9 mouse cellular contexts compared by ENCODE assay signal in the genomic region with DNA sequence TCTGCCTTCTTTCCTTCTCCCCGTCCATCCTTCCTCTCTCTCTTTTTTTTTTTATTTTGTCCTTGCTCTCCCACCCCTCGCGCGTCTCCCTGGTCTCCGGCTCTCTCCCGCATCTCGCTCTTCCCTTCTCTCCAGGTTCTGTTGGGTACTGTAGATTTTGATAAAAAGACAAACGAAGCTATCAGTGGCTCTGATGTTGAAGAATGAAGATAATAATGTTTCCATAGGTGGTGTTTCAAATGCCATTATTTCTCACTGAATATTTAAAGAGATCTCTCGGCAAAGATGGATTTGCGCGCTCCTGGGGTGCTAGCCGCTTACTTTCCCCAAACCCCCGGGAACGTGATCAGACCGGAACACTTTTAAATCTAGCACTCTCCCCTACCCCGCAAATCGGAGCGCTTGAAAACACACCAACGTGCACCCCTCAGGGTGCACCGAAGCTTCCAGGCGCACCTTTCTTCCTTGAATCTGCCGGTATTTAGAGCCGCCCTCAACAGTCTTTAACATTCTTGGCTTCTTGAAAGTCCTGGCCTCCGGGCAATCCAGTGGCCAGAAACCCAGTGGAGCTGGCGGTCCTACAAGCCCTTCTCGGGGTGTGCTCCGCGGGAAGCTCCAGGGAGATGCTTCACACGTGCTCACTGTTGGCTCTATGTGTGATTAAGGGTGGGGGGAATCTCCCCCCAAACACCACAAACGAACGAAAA. TPM values are rescaled to one million over a fixed set of nuclear protein-coding genes. Genes with fewer than 3 reads are reported as not detected.
DNase-seq lines count a peak whose midpoint lies in the region; ATAC-seq and TF ChIP-seq lines count a peak whose summit lies in the region.
"Had no signal": no experiment of that assay in that cellular context is flagged by ENCODE, and none has a peak within 500 bp of the region (broad histone marks: within the 10 kb centered on the region; RNA-seq: fewer than 3 reads in every experiment).

No protein-coding gene starts in this region.

- DNase-seq in left cerebral cortex, adult 2 months (ENCODE audit: extremely low spot score in 1 of 2, low spot score in 2 of 2), result no peak
- DNase-seq in left cerebral cortex, postnatal 36 days (ENCODE audit: low spot score in 2 of 2), result no peak
- peak; percentile 66 for DNase-seq in forebrain, postnatal 0 days
- DNase-seq in limb, embryonic 11.5 days (ENCODE audit: low spot score), result no peak
- DNase-seq in layer of hippocampus, adult 11-12 months (ENCODE audit: low spot score), result no peak
- no peak for DNase-seq in cerebellum, adult 11 months
- no peak for DNase-seq in lung, postnatal 10 days

- no peaks in the 10 kb centered on the region for H3K36me3 ChIP-seq in forebrain, postnatal 0 days (ENCODE audit: insufficient read depth)
- H3K36me3 ChIP-seq in limb, embryonic 11.5 days (ENCODE audit: control insufficient read depth, insufficient read depth, low read length), result no peaks in the 10 kb centered on the region

- peak overlapping the region; percentile 61; the same call in 1 of the 2 replicates for H3K9ac ChIP-seq in forebrain, postnatal 0 days
- H3K9ac ChIP-seq in limb, embryonic 11.5 days (ENCODE audit: low read length), result peak overlapping the region; percentile 99

- ATAC-seq in forebrain, postnatal 0 days, result no peak
- ATAC-seq in limb, embryonic 11.5 days (ENCODE audit: insufficient number of reproducible peaks, low FRiP score, low TSS enrichment, low read depth), result no peak

- no peak for TF ChIP-seq POLR2A in olfactory bulb, adult 2 months (IDR thresholded peaks at IDR 0.05; ENCODE audit: insufficient read depth, low read depth, low read length)

- intact Hi-C loops in left cerebral cortex, adult 2 months (cut with DNase I), result loop anchor here (2.0 to 5.0 kb wide), 4 partner anchors 228 to 743 kb away; no protein-coding TSS in a partner anchor
- intact Hi-C loops in left cerebral cortex, postnatal 36 days (cut with DNase I), result loop anchor here (5.0 kb wide), 2 partner anchors 268 to 528 kb away; no protein-coding TSS in a partner anchor

- peaks cover 15% of the 10 kb centered on the region for H3K27me3 ChIP-seq in forebrain, postnatal 0 days (ENCODE audit: insufficient read depth, low read length)
- H3K27me3 ChIP-seq in limb, embryonic 11.5 days (ENCODE audit: control insufficient read depth, insufficient read depth, low read length), result peaks cover 5% of the 10 kb centered on the region

- no peaks in the 10 kb centered on the region for H3K9me3 ChIP-seq in forebrain, postnatal 0 days (ENCODE audit: low read length)
- no peaks in the 10 kb centered on the region for H3K9me3 ChIP-seq in limb, embryonic 11.5 days (ENCODE audit: control insufficient read depth, low read length)

- H3K4me3 ChIP-seq in left cerebral cortex, adult 2 months, result peak overlapping the region; percentile 52
- peak overlapping the region; percentile 51 for H3K4me3 ChIP-seq in forebrain, postnatal 0 days (ENCODE audit: low read depth, low read length)
- peak overlapping the region; percentile 81 for H3K4me3 ChIP-seq in limb, embryonic 11.5 days (ENCODE audit: low read depth, low read length)
- H3K4me3 ChIP-seq in olfactory bulb, adult 2 months (ENCODE audit: insufficient read depth, low read depth, low read length), result peak overlapping the region; percentile 100

- H3K27ac ChIP-seq in left cerebral cortex, adult 2 months, result peak overlapping the region; percentile 87
- H3K27ac ChIP-seq in forebrain, postnatal 0 days (ENCODE audit: low read depth, low read length), result no peak overlapping the region
- peak overlapping the region; percentile 99 for H3K27ac ChIP-seq in limb, embryonic 11.5 days (replicated peaks; ENCODE audit: low read depth, low read length)
- peak overlapping the region; percentile 97 for H3K27ac ChIP-seq in olfactory bulb, adult 2 months (ENCODE audit: insufficient read depth, low read depth, low read length)

- H3K4me1 ChIP-seq in forebrain, postnatal 0 days (ENCODE audit: insufficient read depth), result peaks cover 9% of the 10 kb centered on the region; the same call in 1 of the 2 replicates
- H3K4me1 ChIP-seq in limb, embryonic 11.5 days (ENCODE audit: control insufficient read depth, insufficient read depth, low read length), result peaks cover 3% of the 10 kb centered on the region; the same call in 1 of the 2 replicates
- peaks cover 22% of the 10 kb centered on the region for H3K4me1 ChIP-seq in olfactory bulb, adult 2 months (ENCODE audit: control insufficient read depth, insufficient read depth, low read length)

- H3K4me2 ChIP-seq in forebrain, postnatal 0 days (ENCODE audit: low read depth), result peak overlapping the region; percentile 82
- peak overlapping the region; percentile 72 for H3K4me2 ChIP-seq in limb, embryonic 11.5 days (ENCODE audit: low read depth, severe bottlenecking)

- no peak for TF ChIP-seq CTCF in left cerebral cortex, adult 2 months (IDR thresholded peaks at IDR 0.05)
- no peak for TF ChIP-seq CTCF in forebrain, postnatal 0 days (IDR thresholded peaks at IDR 0.05; ENCODE audit: low read depth)
- no peak for TF ChIP-seq CTCF in olfactory bulb, adult 2 months (IDR thresholded peaks at IDR 0.05; ENCODE audit: insufficient read depth, low read depth, low read length)

- under 1% methylated on average over 31 of the region's 31 CpGs for WGBS in forebrain, postnatal 0 days
- WGBS in limb, embryonic 11.5 days, result under 1% methylated on average over 31 of the region's 31 CpGs
- 1% methylated on average over 31 of the region's 31 CpGs for WGBS in olfactory bulb, adult 2 months

RNA-seq across cellular contexts. Expression of a gene that starts 0.7 kb away (rescaled TPM):
- total RNA-seq in left cerebral cortex, adult 2 months (2021), result 10 to 100 TPM; 11.5 to 11.6 TPM
- total RNA-seq in left cerebral cortex, postnatal 36 days (2021), result 10 to 100 TPM; 12.0 to 14.1 TPM
- total RNA-seq in forebrain, postnatal 0 days (2014; rRNA removed), result 9.3 and 11.1 TPM in 2 replicates
- polyA plus RNA-seq in forebrain, postnatal 0 days (2015; fragmentation: Nextera tagmentation; extraction: Ambion mirVana), result 3.1 and 4.7 TPM in 2 replicates
- 30.0 and 30.4 TPM in 2 replicates for polyA plus RNA-seq in limb, embryonic 11.5 days (2014; fragmentation: Nextera tagmentation; extraction: Ambion mirVana)
- polyA plus RNA-seq in olfactory bulb, adult 2 months (2012; ENCODE audit: insufficient read depth, insufficient read length, low replicate concordance, missing spikeins), result not detected in 2 replicates
- total RNA-seq: hematopoietic stem cell, adult 5-6 weeks had no signal
